Mouse (Mus musculus): ENCODE measurements around the gene Tent5a. TPM values are rescaled to one million over a fixed set of nuclear protein-coding genes. Genes with fewer than 3 reads are reported as not detected.

Tent5a gene
- polyA plus RNA-seq, 1 experiment from 2014 or later: 7.1 TPM

GRCm38 (mm10) chr9:85316122-85316521 lies 11.0 kb downstream of the Tent5a start:
- H3K27me3 ChIP-seq (replicated peaks; ENCODE audit: insufficient read depth, low read length): no peaks in the 10 kb centered on the region
- DNase-seq (ENCODE audit: low spot score) (no peak), ATAC-seq (no peak)
- TF ChIP-seq EP300 (IDR thresholded peaks at IDR 0.05): no peak
- TF ChIP-seq CTCF (IDR thresholded peaks at IDR 0.05): no peak
- 35% methylated on average over 1 of the region's 1 CpGs for WGBS
- no peaks in the 10 kb centered on the region for H3K9me3 ChIP-seq (ENCODE audit: low read length)
- H3K27ac ChIP-seq (ENCODE audit: low read length): no peak overlapping the region
- H3K4me1 ChIP-seq (ENCODE audit: insufficient read depth, low read depth, low read length): no peaks in the 10 kb centered on the region
- no peak overlapping the region for H3K4me3 ChIP-seq (ENCODE audit: low read depth, low read length)
- H3K9ac ChIP-seq (replicated peaks; ENCODE audit: low read depth): no peak overlapping the region
- no peak overlapping the region for H3K4me2 ChIP-seq (replicated peaks; ENCODE audit: low read depth, low read length)
- H3K36me3 ChIP-seq (ENCODE audit: insufficient read depth, low read length): no peaks in the 10 kb centered on the region

- no peak within 1 kb of the TSS for H3K9ac ChIP-seq (replicated peaks; ENCODE audit: low read depth)
- H3K4me3 ChIP-seq (ENCODE audit: low read depth, low read length): no peak within 1 kb of the TSS
- no peak within 1 kb of the TSS for H3K27ac ChIP-seq (ENCODE audit: low read length)
- H3K4me2 ChIP-seq (replicated peaks; ENCODE audit: low read depth, low read length): no peak within 1 kb of the TSS
- TF ChIP-seq EP300 (IDR thresholded peaks at IDR 0.05) (no peak), CTCF (IDR thresholded peaks at IDR 0.05) (no peak)
- ATAC-seq (no peak), DNase-seq (ENCODE audit: low spot score) (no peak)
- H3K9me3 ChIP-seq (ENCODE audit: low read length): no peaks in the 10 kb centered on the region
- WGBS: 83% methylated on average over 6 of the region's 6 CpGs
- H3K36me3 ChIP-seq (ENCODE audit: insufficient read depth, low read length): no peaks in the 10 kb centered on the region
- H3K27me3 ChIP-seq (replicated peaks; ENCODE audit: insufficient read depth, low read length): no peaks in the 10 kb centered on the region
- H3K4me1 ChIP-seq (ENCODE audit: insufficient read depth, low read depth, low read length): no peaks in the 10 kb centered on the region
Observed at GRCm38 (mm10) chr9:85312473-85312872, 14.7 kb downstream of the Tent5a start, which contains the start of gene Gm11114. Gene Gm11114 (plus strand): TSS chr9:85312773.

- no peaks in the 10 kb centered on the region for H3K27me3 ChIP-seq (replicated peaks; ENCODE audit: insufficient read depth, low read length)
- H3K9ac ChIP-seq (replicated peaks; ENCODE audit: low read depth): no peak overlapping the region
- H3K4me1 ChIP-seq (ENCODE audit: insufficient read depth, low read depth, low read length): no peaks in the 10 kb centered on the region
- H3K4me3 ChIP-seq (ENCODE audit: low read depth, low read length): no peak overlapping the region
- WGBS: 71% methylated on average over 3 of the region's 3 CpGs
- no peak overlapping the region for H3K4me2 ChIP-seq (replicated peaks; ENCODE audit: low read depth, low read length)
- no peak for ATAC-seq
- no peaks in the 10 kb centered on the region for H3K36me3 ChIP-seq (ENCODE audit: insufficient read depth, low read length)
- no peak for DNase-seq (ENCODE audit: low spot score)
- no peak for TF ChIP-seq CTCF (IDR thresholded peaks at IDR 0.05)
- TF ChIP-seq EP300 (IDR thresholded peaks at IDR 0.05): no peak
- no peaks in the 10 kb centered on the region for H3K9me3 ChIP-seq (ENCODE audit: low read length)
- no peak overlapping the region for H3K27ac ChIP-seq (ENCODE audit: low read length)
Observed at GRCm38 (mm10) chr9:85303378-85303777, 23.8 kb downstream of the Tent5a start.

GRCm38 (mm10) chr9:85302849-85303248 lies 24.3 kb downstream of the Tent5a start:
- Histone ChIP-seq H3K4me3 (ENCODE audit: low read depth, low read length) (no peak overlapping the region), H3K4me2 (replicated peaks; ENCODE audit: low read depth, low read length) (no peak overlapping the region), H3K4me1 (ENCODE audit: insufficient read depth, low read depth, low read length) (no peaks in the 10 kb centered on the region), H3K9me3 (ENCODE audit: low read length) (no peaks in the 10 kb centered on the region), H3K27me3 (replicated peaks; ENCODE audit: insufficient read depth, low read length) (no peaks in the 10 kb centered on the region), H3K9ac (replicated peaks; ENCODE audit: low read depth) (no peak overlapping the region), H3K36me3 (ENCODE audit: insufficient read depth, low read length) (no peaks in the 10 kb centered on the region), H3K27ac (ENCODE audit: low read length) (no peak overlapping the region)
- TF ChIP-seq CTCF (IDR thresholded peaks at IDR 0.05): no peak
- no peak for TF ChIP-seq EP300 (IDR thresholded peaks at IDR 0.05)
- ATAC-seq: no peak
- WGBS: 62% methylated on average over 4 of the region's 4 CpGs
- DNase-seq (ENCODE audit: low spot score): no peak

GRCm38 (mm10) chr9:85274114-85274513 lies 53.0 kb downstream of the Tent5a start:
- TF ChIP-seq CTCF (IDR thresholded peaks at IDR 0.05) (no peak), EP300 (IDR thresholded peaks at IDR 0.05) (no peak)
- Histone ChIP-seq H3K27me3 (replicated peaks; ENCODE audit: insufficient read depth, low read length) (no peaks in the 10 kb centered on the region), H3K4me3 (ENCODE audit: low read depth, low read length) (no peak overlapping the region), H3K36me3 (ENCODE audit: insufficient read depth, low read length) (no peaks in the 10 kb centered on the region), H3K4me2 (replicated peaks; ENCODE audit: low read depth, low read length) (no peak overlapping the region), H3K27ac (ENCODE audit: low read length) (no peak overlapping the region), H3K9me3 (ENCODE audit: low read length) (no peaks in the 10 kb centered on the region), H3K4me1 (ENCODE audit: insufficient read depth, low read depth, low read length) (no peaks in the 10 kb centered on the region), H3K9ac (replicated peaks; ENCODE audit: low read depth) (no peak overlapping the region)
- ATAC-seq (no peak), DNase-seq (ENCODE audit: low spot score) (no peak)
- WGBS: 63% methylated on average over 2 of the region's 2 CpGs

Other genes with a start within 250 kb of the Tent5a start
- not detected in 2 replicates for gene Gm11114, start 14.6 kb downstream of the Tent5a start, polyA plus RNA-seq (2015; fragmentation: Nextera tagmentation; extraction: Ambion mirVana)